Mouse (Mus musculus) bone marrow, adult 2 months (tissue): Measurements from ENCODE around the gene Met. TPM values are rescaled to one million over a fixed set of nuclear protein-coding genes. Genes with fewer than 3 reads are reported as not detected.

Source experiments
- H3K27ac ChIP-seq: fragments of 200-500 bp; 2 replicates; pipeline ENCODE4 v1.5.1; 2012; ENCODE audit warnings: low read depth, mild to moderate bottlenecking, control low read depth, inconsistent platforms, low read length; ENCODE audit not compliant: control insufficient read depth, poor library complexity, insufficient read depth
- H3K4me1 ChIP-seq: fragments of 200-500 bp; 2 replicates; pipeline ENCODE4 v1.6.1; 2011; ENCODE audit warnings: low read length; ENCODE audit not compliant: control insufficient read depth, insufficient read depth
- H3K4me3 ChIP-seq: fragments of 200-500 bp; replicated peaks from 2 replicates; pipeline ENCODE3; 2011; ENCODE audit warnings: mild to moderate bottlenecking, low read depth, low read length, control low read depth; ENCODE audit not compliant: control insufficient read depth
- CTCF ChIP-seq: fragments of 200-500 bp; IDR thresholded peaks from 2 replicates; pipeline ENCODE4 v1.5.1; 2011; ENCODE audit warnings: low read length, control low read depth; ENCODE audit not compliant: control insufficient read depth, insufficient read depth
- POLR2A ChIP-seq: fragments of 200-500 bp; IDR thresholded peaks from 2 replicates; pipeline ENCODE4 v1.6.1; 2011; ENCODE audit warnings: low read depth, mild to moderate bottlenecking, control low read depth, low read length, borderline replicate concordance; ENCODE audit not compliant: control insufficient read depth
- WGBS: fragments of 180-500 bp; shearing (Covaris S2); methylation state at CpG from one replicate; pipeline ENCODE4 v1.1.7; 2018; 5-methylcytosine and 5-hydroxymethylcytosine counted together
- polyA plus RNA-seq: library from polyadenylated mRNA; stranded (reverse); fragments of >200 nt; gene quantifications from 2 replicates; pipeline ENCODE4 v1.2.4, GENCODE M21; 2011; ENCODE audit warnings: low replicate concordance; ENCODE audit not compliant: missing spikeins, insufficient read depth, insufficient read length

The Met gene
- polyA plus RNA-seq = 0.66 and 5.3 TPM in 2 replicates

GRCm38 (mm10) chr6:17463434-17464280 lies at the start of gene Met:
Gene Met, plus strand, starts transcription at chr6:17463800.
- H3K27ac ChIP-seq = peak within 1 kb of the TSS; percentile 27; the same call in 1 of the 2 replicates
- under 1% methylated on average over 74 of the region's 78 CpGs for WGBS
- peak within 1 kb of the TSS; percentile 41 for H3K4me3 ChIP-seq
- TF ChIP-seq POLR2A = no peak
- TF ChIP-seq CTCF = peak; percentile 20; the same call in 1 of the 2 replicates
- H3K4me1 ChIP-seq = no peaks in the 10 kb centered on the region; the same call in 1 of the 2 replicates

- WGBS = 74% methylated on average over 7 of the region's 7 CpGs
- Histone ChIP-seq H3K27ac (no peak overlapping the region), H3K4me1 (no peaks in the 10 kb centered on the region), H3K4me3 (no peak overlapping the region)
- no peak for TF ChIP-seq POLR2A
- TF ChIP-seq CTCF = no peak
These were observed 45.4 kb upstream of the Met start for GRCm38 (mm10) chr6:17418226-17418625.

GRCm38 (mm10) chr6:17422432-17422831 lies 41.2 kb upstream of the Met start:
- no peak overlapping the region for H3K4me3 ChIP-seq
- TF ChIP-seq CTCF = no peak
- no peak for TF ChIP-seq POLR2A
- H3K27ac ChIP-seq = no peak overlapping the region
- 85% methylated on average over 1 of the region's 1 CpGs for WGBS
- no peaks in the 10 kb centered on the region for H3K4me1 ChIP-seq

- no peak for TF ChIP-seq POLR2A
- TF ChIP-seq CTCF = no peak
- WGBS = 71% methylated on average over 3 of the region's 3 CpGs
These were observed 34.6 kb upstream of the Met start for GRCm38 (mm10) chr6:17429041-17429440.

GRCm38 (mm10) chr6:17429611-17430010 lies 34.0 kb upstream of the Met start:
- 75% methylated on average over 3 of the region's 3 CpGs for whole genome bisulfite sequencing
- no peak overlapping the region for H3K4me3 ChIP-seq
- H3K4me1 ChIP-seq = no peaks in the 10 kb centered on the region
- no peak overlapping the region for H3K27ac ChIP-seq
- TF ChIP-seq POLR2A (no peak), CTCF (no peak)

More at GRCm38 (mm10) chr6:17429041-17429440, 34.6 kb upstream of the Met start:
- Histone ChIP-seq H3K4me1 (no peaks in the 10 kb centered on the region), H3K4me3 (no peak overlapping the region), H3K27ac (no peak overlapping the region)

GRCm38 (mm10) chr6:17443311-17443710 lies 20.3 kb upstream of the Met start:
- Histone ChIP-seq H3K4me1 (no peaks in the 10 kb centered on the region), H3K27ac (no peak overlapping the region), H3K4me3 (no peak overlapping the region)
- WGBS = 85% methylated on average over 4 of the region's 4 CpGs
- TF ChIP-seq POLR2A (no peak), CTCF (no peak)

GRCm38 (mm10) chr6:17451305-17451704 lies 12.3 kb upstream of the Met start:
- WGBS = 67% methylated on average over 5 of the region's 5 CpGs
- Histone ChIP-seq H3K27ac (no peak overlapping the region), H3K4me1 (no peaks in the 10 kb centered on the region), H3K4me3 (no peak overlapping the region)
- TF ChIP-seq CTCF = no peak
- no peak for TF ChIP-seq POLR2A

- 83% methylated on average over 1 of the region's 1 CpGs for WGBS
These were observed 8.5 kb upstream of the Met start for GRCm38 (mm10) chr6:17455116-17455515.

More at GRCm38 (mm10) chr6:17455116-17455515, 8.5 kb upstream of the Met start:
- Histone ChIP-seq H3K4me1 (no peaks in the 10 kb centered on the region), H3K4me3 (no peak overlapping the region), H3K27ac (no peak overlapping the region)
- no peak for TF ChIP-seq CTCF
- no peak for TF ChIP-seq POLR2A
